Mouse (Mus musculus) myocyte (in vitro differentiated cells): ENCODE results near the gene Bcl2l11. TPM values are rescaled to one million over a fixed set of nuclear protein-coding genes. Genes with fewer than 3 reads are reported as not detected.

Source experiments
- H3K27me3 ChIP-seq: one replicate; pipeline ENCODE4 v1.6.1; 2011; ENCODE audit not compliant: control insufficient read depth, insufficient read depth, insufficient read length
- H3K36me3 ChIP-seq: one replicate; pipeline ENCODE4 v1.6.1; 2011; ENCODE audit not compliant: control insufficient read depth, insufficient read depth
- H3K4me2 ChIP-seq: one replicate; pipeline ENCODE4 v1.6.1; 2011; ENCODE audit warnings: low read depth, control low read depth
- H3K4me3 ChIP-seq: one replicate; pipeline ENCODE4 v1.5.1; 2011; ENCODE audit warnings: mild to moderate bottlenecking, control low read depth, moderate library complexity
- H3K79me2 ChIP-seq: one replicate; pipeline ENCODE4 v1.6.1; 2011; ENCODE audit not compliant: control insufficient read depth, insufficient read depth
- H3ac ChIP-seq: one replicate; pipeline ENCODE4 v1.6.1; 2011; ENCODE audit not compliant: control insufficient read depth, insufficient read length
- CEBPB ChIP-seq: IDR thresholded peaks from 2 replicates; pipeline ENCODE4 v1.6.1; 2011; ENCODE audit warnings: mild to moderate bottlenecking, moderate library complexity; ENCODE audit not compliant: poor library complexity, insufficient read depth, severe bottlenecking
- E2F4 ChIP-seq: IDR thresholded peaks from one replicate; pipeline ENCODE4 v1.6.1; 2011; ENCODE audit warnings: mild to moderate bottlenecking, control low read depth, moderate library complexity; ENCODE audit not compliant: insufficient read depth
- MAX ChIP-seq: IDR thresholded peaks from one replicate; pipeline ENCODE4 v1.6.1; 2011; ENCODE audit warnings: low read depth, mild to moderate bottlenecking, control low read depth
- MYOD1 ChIP-seq, 3 experiments: IDR thresholded peaks; one replicate each; pipeline ENCODE4 v1.6.1; 2011; ENCODE audit warnings: control low read depth in 2 of 3, low read depth in 2 of 3, mild to moderate bottlenecking in 2 of 3, moderate library complexity in 1 of 3; ENCODE audit not compliant: insufficient read length in 2 of 3, control insufficient read depth in 1 of 3
- MYOG ChIP-seq, 3 experiments: IDR thresholded peaks; one replicate each; pipeline ENCODE4 v1.6.1; 2011; ENCODE audit warnings: control low read depth in 2 of 3, low read depth in 2 of 3, mild to moderate bottlenecking in 2 of 3; ENCODE audit not compliant: insufficient read length in 2 of 3, control insufficient read depth in 1 of 3, insufficient read depth in 1 of 3
- POLR2A ChIP-seq: IDR thresholded peaks from one replicate; pipeline ENCODE4 v1.6.1; 2011; ENCODE audit warnings: low read depth, mild to moderate bottlenecking, control low read depth, moderate library complexity; ENCODE audit not compliant: insufficient read length
- POLR2AphosphoS2 ChIP-seq: IDR thresholded peaks from one replicate; pipeline ENCODE4 v1.6.1; 2011; ENCODE audit warnings: low read depth, control low read depth; ENCODE audit not compliant: insufficient read length
- REST ChIP-seq: IDR thresholded peaks from one replicate; pipeline ENCODE4 v1.6.1; 2011; ENCODE audit warnings: mild to moderate bottlenecking, control low read depth, moderate library complexity; ENCODE audit not compliant: insufficient read depth, insufficient read length
- SRF ChIP-seq: IDR thresholded peaks from one replicate; pipeline ENCODE4 v1.6.1; 2011; ENCODE audit warnings: low read depth; ENCODE audit not compliant: control insufficient read depth, insufficient read length
- TCF12 ChIP-seq: IDR thresholded peaks from one replicate; pipeline ENCODE4 v1.6.1; 2011; ENCODE audit warnings: mild to moderate bottlenecking, control low read depth; ENCODE audit not compliant: poor library complexity, insufficient read depth, severe bottlenecking
- TCF3 ChIP-seq: IDR thresholded peaks from one replicate; pipeline ENCODE4 v1.6.1; 2011; ENCODE audit warnings: low read depth, control low read depth; ENCODE audit not compliant: insufficient read length
- USF1 ChIP-seq: IDR thresholded peaks from one replicate; pipeline ENCODE4 v1.6.1; 2011; ENCODE audit warnings: low read depth, mild to moderate bottlenecking, control low read depth, moderate library complexity
- polyA plus RNA-seq: library from polyadenylated mRNA; unstranded; fragments of >200 nt; fragmentation: generic; extraction: Trizol; gene quantifications from one replicate; pipeline ENCODE4 v1.2.1, GENCODE M21; 2012; ENCODE audit warnings: missing spikeins

Gene Bcl2l11
- polyA plus RNA-seq, 1 experiment, result 4.9 TPM

DNA sequence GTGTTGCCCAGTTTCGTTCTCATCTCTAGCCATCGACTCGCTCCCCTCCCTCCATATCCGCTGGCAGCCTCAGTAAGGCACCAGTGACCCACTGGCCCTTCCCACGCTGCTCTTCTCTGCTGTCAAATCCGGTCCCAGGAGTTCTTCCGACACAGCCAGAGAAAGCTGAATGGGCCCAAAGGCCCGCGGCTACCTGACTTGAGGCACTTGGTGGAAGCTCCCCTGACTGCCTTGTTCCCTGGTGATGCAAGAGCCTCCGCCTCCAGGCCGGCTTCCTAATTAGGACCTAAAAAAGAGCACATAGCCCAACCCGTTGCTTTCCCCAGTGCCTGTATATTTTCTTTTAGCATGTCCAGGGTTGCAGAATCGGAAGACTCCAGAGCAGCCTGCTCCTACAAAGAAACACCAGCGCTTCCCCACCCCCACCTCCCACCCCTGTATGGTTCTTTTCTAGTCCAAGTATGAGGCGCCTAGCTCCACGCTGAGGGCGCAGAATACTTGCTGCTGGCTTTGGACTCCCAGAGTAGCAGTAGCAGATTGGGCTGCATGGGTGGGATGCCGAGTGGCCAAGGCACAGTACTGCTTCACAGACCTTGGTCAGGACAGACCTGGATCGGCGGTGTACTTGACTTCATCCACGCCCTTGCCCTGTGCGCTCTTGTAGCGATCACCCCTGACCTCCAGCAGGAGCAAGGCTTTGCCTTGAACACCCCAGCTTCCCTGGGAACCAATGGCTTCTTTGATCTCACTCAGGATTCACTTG, 1.7 kb upstream of the Bcl2l11 start:
- no peaks in the 10 kb centered on the region for H3K27me3 ChIP-seq
- TF ChIP-seq MAX (no peak), MYOD1 (IDR thresholded peaks at IDR 0.05; ENCODE audit: control insufficient read depth in 1 of 3, insufficient read length in 2 of 3, low read depth in 2 of 3) (no peak), REST (no peak), POLR2A (no peak), TCF12 (no peak), E2F4 (no peak), CEBPB (no peak), MYOG (IDR thresholded peaks at IDR 0.05; ENCODE audit: control insufficient read depth in 1 of 3, insufficient read depth in 1 of 3, insufficient read length in 2 of 3, low read depth in 2 of 3) (no peak), SRF (no peak), POLR2AphosphoS2 (no peak), USF1 (no peak), TCF3 (no peak)
- H3K36me3 ChIP-seq, result no peaks in the 10 kb centered on the region
- no peak overlapping the region for H3K4me3 ChIP-seq
- no peak overlapping the region for H3ac ChIP-seq
- no peaks in the 10 kb centered on the region for H3K79me2 ChIP-seq
- no peak overlapping the region for H3K4me2 ChIP-seq

DNA sequence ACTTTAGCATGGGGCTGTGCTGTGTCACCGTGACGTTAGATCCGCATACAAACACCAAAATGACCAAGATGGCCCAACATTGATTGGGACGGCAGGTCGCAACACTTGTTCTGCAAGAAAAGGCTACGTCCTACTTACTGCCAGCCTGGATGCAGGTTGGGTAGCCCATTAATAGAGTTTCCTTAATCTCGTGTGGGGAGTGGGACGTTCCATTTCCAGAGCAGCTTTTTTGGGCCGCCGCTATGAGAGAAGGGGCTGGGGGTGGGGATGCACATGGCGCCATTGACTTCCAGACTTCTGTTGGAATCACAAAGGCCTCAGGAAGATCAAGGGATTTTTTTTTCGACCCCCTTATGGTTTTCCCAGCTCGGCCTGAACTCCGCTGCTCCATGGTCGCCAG, 1.1 kb upstream of the Bcl2l11 start:
- Histone ChIP-seq H3K4me3 (peak overlapping the region; percentile 75), H3ac (no peak overlapping the region), H3K4me2 (no peak overlapping the region), H3K79me2 (no peaks in the 10 kb centered on the region), H3K36me3 (no peaks in the 10 kb centered on the region), H3K27me3 (no peaks in the 10 kb centered on the region)
- TF ChIP-seq REST (no peak), SRF (no peak)

DNA sequence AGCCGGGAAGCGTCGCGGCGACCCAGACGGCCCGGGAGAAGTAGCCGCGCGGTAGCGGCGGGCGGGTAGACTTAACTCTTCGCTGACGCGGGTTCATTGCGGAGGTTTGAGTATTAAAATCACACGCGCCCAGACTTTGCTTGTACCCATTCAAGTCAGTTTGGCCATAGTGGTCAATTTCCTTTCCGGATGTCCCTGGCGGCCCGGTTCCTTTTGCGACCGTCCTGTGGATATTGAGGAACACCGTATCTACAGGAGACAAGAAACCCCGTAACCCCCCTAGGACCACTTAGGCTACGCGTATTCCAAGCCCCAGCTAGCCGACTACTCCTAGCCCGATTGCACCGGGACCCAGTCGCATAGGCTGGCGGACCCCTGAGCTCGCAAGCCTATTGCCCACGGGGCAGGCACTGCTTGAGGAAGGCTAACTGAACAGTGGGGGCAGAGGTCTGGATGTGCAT, 783 bp downstream of the Bcl2l11 start:
- Histone ChIP-seq H3K79me2 (no peaks in the 10 kb centered on the region), H3K4me3 (peak overlapping the region; percentile 75), H3K36me3 (no peaks in the 10 kb centered on the region), H3K4me2 (peak overlapping the region; percentile 99), H3K27me3 (no peaks in the 10 kb centered on the region), H3ac (peak overlapping the region; percentile 37)
- TF ChIP-seq E2F4 (no peak), POLR2AphosphoS2 (no peak), USF1 (no peak), POLR2A (no peak), REST (no peak), MYOG (IDR thresholded peaks at IDR 0.05; ENCODE audit: control insufficient read depth in 1 of 3, insufficient read depth in 1 of 3, insufficient read length in 2 of 3, low read depth in 2 of 3) (no peak), SRF (no peak), MAX (no peak), CEBPB (no peak), TCF3 (no peak)

DNA sequence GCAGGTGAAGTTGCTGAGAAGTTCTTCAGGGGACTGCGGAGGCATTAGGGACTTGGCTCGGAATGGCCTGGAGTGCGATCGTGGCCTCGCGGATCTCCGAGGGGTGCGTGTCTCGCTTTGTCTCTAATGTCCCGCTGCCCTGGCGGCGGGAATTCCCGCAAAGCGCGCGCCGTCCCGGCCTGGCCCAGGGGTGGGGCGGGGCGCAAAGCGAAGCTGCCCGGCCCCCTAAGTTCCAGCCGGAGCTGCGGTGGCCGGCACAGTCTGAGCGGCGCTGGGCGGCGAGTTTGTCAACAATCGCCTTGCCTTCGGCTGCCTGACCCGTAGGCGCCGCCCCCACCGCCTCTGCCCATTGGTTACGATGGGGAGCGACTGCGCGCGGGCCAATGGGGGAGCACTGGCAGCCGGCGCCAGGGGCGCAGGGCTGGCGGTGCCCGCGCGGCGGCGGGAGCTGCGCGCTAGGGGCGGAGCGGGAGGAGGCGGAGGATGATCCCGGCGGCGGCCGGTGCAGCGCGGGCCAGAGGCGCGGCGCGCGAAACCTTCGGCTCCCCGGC, 1.4 kb downstream of the Bcl2l11 start:
- Histone ChIP-seq H3K36me3 (no peaks in the 10 kb centered on the region), H3ac (peak overlapping the region; percentile 37), H3K27me3 (no peaks in the 10 kb centered on the region), H3K4me2 (peak overlapping the region; percentile 99), H3K79me2 (no peaks in the 10 kb centered on the region), H3K4me3 (peak overlapping the region; percentile 75)
- TF ChIP-seq TCF12 (no peak), MYOG (IDR thresholded peaks at IDR 0.05; ENCODE audit: control insufficient read depth in 1 of 3, insufficient read depth in 1 of 3, insufficient read length in 2 of 3, low read depth in 2 of 3) (no peak), SRF (no peak), REST (no peak), POLR2A (peak; percentile 68), MYOD1 (IDR thresholded peaks at IDR 0.05; ENCODE audit: control insufficient read depth in 1 of 3, insufficient read length in 2 of 3, low read depth in 2 of 3) (no peak), MAX (no peak), POLR2AphosphoS2 (peak; percentile 43), E2F4 (peak; percentile 55), USF1 (no peak), TCF3 (no peak), CEBPB (no peak)

DNA sequence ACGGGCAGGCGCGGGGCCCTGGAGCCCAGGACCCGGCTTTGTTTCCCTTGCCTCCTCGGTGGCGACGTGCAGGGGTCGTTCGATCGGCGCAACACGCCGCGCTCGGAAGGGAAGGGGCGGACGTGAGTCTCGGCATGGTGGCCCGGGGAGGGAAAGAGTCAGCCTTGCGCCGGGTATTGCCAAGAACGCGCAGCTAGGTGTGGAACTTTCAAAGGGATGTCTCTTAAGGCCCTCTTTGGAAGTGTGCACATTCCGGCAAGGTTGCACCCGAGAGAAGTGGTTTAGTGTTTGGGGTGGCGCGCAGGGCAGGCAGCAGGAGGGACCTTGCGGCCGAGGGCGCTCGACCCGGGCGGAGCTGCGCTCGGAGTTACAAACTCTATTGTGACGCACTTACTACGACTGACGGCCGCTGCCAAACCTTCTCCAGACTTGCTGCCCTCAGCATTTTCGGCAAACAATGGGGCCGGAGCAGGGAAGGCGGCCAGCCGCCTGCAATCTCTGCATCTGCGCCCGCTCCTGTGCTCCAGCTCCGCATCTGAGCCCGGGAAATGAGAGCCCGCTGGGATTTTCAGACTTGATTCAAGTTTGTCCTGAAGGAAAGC, 2.0 kb downstream of the Bcl2l11 start:
- Histone ChIP-seq H3K27me3 (no peaks in the 10 kb centered on the region), H3K4me3 (peak overlapping the region; percentile 75), H3K4me2 (peak overlapping the region; percentile 89), H3ac (peak overlapping the region; percentile 37), H3K79me2 (no peaks in the 10 kb centered on the region), H3K36me3 (no peaks in the 10 kb centered on the region)
- TF ChIP-seq TCF3 (no peak), TCF12 (no peak), MYOG (IDR thresholded peaks at IDR 0.05; ENCODE audit: control insufficient read depth in 1 of 3, insufficient read depth in 1 of 3, insufficient read length in 2 of 3, low read depth in 2 of 3) (no peak), MYOD1 (IDR thresholded peaks at IDR 0.05; ENCODE audit: control insufficient read depth in 1 of 3, insufficient read length in 2 of 3, low read depth in 2 of 3) (no peak), POLR2AphosphoS2 (no peak), E2F4 (no peak), POLR2A (no peak), SRF (no peak), USF1 (no peak), MAX (no peak), CEBPB (no peak), REST (no peak)
